Mouse (Mus musculus) megakaryocyte, adult 5-6 weeks (primary cell): ENCODE data around the gene Acmsd. TPM values are rescaled to one million over a fixed set of nuclear protein-coding genes. Genes with fewer than 3 reads are reported as not detected.

Experiments used
- ATAC-seq: 2 replicates; pipeline ENCODE4 v1.8.0; 2016; ENCODE audit warnings: mild to moderate bottlenecking, inconsistent platforms; ENCODE audit not compliant: poor library complexity, severe bottlenecking
- total RNA-seq, 2 experiments: library from RNA; stranded (forward) in 1 of 2; stranded (reverse) in 1 of 2; fragments of 153-499, 151-499 nt in 1 of 2; fragments of 221-1000, 200-1000 nt in 1 of 2; gene quantifications; 2 replicates each; pipeline versions ENCODE4 v1.2.3 to v1.2.4; 2015 to 2017

The Acmsd gene
- total RNA-seq, 2 experiments from 2014 or later, result 0.37 TPM; not detected in 1

DNA sequence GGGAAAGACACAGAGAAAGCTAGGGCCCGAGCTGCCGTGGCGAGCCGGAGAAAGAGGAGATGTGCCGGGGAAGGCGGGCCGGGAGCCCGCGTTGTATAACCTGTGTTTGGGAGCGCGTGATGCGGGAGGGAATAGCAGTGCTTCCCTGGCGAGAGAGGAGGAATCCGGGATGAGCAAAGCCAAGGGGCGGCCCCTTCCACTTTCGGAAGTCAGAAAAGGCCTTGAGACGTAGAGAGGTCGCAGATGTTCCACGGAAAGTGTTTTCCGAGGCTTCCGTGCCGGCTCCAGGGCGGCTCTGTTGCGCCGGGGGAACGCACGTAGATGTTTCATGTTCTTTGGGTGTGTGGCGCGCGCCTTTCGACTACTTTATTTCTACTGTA, 45.3 kb downstream of the Acmsd start:
- ATAC-seq, result peak; percentile 3

DNA sequence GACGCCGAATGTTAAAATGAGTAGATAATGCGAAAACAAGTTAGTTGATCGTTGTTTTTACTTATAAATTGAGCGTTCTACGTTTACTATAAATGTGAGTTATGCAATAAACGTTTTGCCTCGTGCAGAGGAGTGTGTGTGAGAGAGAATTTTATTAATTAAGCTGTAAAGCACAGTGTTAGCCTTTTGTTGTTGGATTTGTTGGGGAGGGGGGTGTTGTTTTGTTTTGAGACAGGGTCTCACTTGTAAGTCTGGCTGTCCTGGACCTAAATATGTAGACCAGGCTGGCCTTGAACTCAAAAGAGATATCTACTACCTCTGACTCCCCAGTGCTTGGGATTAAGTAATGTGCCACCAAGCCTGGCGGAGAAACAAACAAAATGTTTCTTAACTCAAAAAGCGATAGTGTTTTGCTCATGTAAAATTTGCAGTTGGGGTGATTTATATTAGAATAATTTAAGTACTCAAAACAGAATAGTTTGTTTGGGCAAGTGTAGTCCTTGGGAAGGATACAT, 46.0 kb downstream of the Acmsd start:
- ATAC-seq, result no peak

DNA sequence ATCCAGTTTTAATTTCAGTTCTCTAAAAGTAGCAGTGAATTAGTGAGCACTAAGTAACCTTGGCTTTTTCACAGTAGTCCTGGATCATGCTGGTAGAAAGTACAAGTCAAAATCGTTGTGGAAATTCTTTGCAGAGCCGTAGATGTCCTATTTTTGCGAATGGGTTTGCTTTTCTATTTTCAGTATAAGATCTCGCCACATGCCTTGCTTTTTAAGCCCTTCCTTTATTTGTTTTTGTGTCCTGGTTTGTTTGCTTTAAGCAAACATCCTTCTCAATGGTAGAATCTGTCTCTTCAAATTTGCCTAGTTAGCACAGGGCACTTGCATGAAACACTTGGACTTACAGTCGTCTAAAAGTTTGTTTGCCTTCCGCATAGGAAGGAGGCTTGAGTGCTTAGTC, 47.0 kb downstream of the Acmsd start:
- ATAC-seq, result no peak

DNA sequence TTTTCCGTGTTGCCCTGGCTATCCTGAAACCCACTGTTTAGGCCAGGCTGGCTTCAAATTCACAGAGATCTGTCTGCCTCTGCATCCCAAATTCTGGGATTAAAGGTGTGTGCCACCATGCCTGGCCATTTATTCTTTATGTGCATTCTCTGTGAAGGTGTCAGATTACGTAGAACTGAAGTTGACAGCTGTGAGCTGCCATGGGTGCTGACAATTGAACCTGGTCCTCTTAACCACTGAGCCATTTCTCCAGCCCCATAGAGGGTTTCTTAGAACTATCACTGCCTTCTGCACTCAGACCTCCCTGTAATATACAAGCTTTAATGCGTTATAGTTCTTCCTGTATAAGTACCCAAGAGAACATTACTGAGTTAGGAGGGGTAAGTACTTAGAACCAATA, 49.4 kb downstream of the Acmsd start:
- ATAC-seq, result no peak

- ATAC-seq, result no peak
Measured at GRCm38 (mm10) chr1:127780142-127780541, 50.9 kb downstream of the Acmsd start.

- peak; percentile 66 for ATAC-seq
Measured at GRCm38 (mm10) chr1:127780849-127781248, 51.6 kb downstream of the Acmsd start.

DNA sequence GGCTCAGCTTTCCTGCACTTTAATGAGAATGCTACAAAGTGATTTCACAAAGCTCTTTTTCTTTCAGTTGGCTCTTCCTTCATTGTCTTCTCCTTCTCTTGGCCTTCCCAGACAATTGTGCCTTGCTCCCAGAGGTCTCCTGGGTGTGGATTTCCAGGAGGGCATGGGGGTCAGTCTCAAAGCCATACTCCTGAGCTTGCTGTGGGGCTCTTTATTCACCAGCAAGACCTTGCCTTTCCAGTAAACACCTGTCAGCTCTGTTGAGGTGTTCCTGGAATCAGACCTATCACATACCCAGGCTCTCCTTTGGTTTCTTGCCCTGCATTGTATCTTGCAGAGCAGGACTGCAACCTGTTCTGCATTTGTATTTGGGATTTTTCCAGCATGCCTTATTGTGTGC, 54.6 kb downstream of the Acmsd start:
- no peak for ATAC-seq

GRCm38 (mm10) chr1:127785882-127786281, 56.7 kb downstream of the Acmsd start:
- ATAC-seq, result peak; percentile 86

DNA sequence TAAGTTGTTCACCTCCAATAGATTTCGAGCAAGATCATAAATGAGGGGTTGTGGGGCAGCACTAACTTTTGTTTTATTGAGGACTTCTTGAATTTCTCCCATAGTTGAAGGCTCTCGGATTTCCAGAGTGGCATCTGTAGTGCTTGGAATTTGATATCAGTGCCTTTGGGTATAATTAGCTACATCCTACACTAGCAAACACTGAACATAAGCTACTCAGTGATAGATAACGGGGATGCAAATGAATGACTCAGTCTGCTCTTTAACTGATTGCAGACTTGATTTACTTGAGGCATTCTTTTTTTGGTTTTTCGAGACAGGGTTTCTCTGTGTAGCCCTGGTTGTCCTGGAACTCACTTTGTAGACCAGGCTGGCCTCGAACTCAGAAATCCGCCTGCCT, 59.7 kb downstream of the Acmsd start:
- ATAC-seq, result no peak

GRCm38 (mm10) chr1:127793459-127793858, 64.2 kb downstream of the Acmsd start:
- no peak for ATAC-seq

- ATAC-seq, result no peak
Measured at GRCm38 (mm10) chr1:127795087-127795769, 66.0 kb downstream of the Acmsd start.

GRCm38 (mm10) chr1:127796341-127796740, 67.1 kb downstream of the Acmsd start:
- ATAC-seq, result no peak; the same call in 1 of the 2 replicates

GRCm38 (mm10) chr1:127796752-127797151, 67.5 kb downstream of the Acmsd start:
- ATAC-seq, result no peak

DNA sequence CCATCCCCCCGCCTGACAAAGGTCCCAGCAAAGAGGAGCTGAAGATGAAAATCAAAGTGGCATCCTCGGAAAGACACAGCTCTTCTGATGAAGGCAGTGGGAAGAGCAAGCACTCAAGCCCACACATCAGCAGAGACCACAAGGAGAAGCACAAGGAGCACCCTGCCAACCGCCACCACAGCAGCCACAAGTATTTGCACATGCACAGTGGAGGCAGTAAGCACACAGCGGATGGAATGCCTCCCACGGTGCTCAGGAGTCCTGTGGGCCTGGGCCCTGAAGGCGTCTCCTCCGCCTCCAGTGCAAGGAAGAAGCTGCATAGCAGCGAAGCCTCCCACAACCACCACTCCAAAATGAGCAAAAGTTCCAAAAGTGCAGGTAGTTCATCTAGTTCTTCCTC, 73.7 kb downstream of the Acmsd start:
- ATAC-seq, result no peak

DNA sequence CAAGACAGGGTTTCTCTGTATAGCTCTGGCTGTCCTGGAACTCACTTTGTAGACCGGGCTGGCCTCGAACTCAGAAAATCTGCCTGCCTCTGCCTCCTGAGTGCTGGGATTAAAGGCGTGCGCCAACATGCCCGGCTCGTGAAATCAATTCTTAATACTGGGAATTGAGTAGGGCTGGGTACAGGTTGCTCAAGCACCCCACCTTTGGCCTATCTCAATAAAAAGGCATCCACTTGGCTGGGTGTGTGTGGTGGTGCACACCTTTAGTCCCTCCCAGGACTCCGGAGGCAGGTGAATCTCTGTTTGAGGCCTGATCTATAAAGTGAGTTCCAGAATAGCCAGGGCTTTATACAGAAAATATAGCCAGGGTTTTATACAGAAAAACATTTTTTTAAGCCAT, 79.5 kb downstream of the Acmsd start:
- no peak for ATAC-seq

GRCm38 (mm10) chr1:127812929-127813328, 83.7 kb downstream of the Acmsd start:
- no peak for ATAC-seq

GRCm38 (mm10) chr1:127816381-127816780, 87.2 kb downstream of the Acmsd start:
- no peak for ATAC-seq

Other genes starting within 250 kb of the Acmsd start
- 0.16 TPM in 1 of 2 replicates, not detected in the other for gene Tmem163, start 49.9 kb upstream of the Acmsd start, total RNA-seq (2015)
- 0.12 and 0.73 TPM in 2 replicates for gene Tmem163, start 49.9 kb upstream of the Acmsd start, total RNA-seq (2017)
- gene Ccnt2, start 44.8 kb downstream of the Acmsd start, total RNA-seq (2015), result 28.4 and 33.9 TPM in 2 replicates
- gene Ccnt2, start 44.8 kb downstream of the Acmsd start, total RNA-seq (2017), result 42.2 and 43.7 TPM in 2 replicates
- 0.09 and 0.25 TPM in 2 replicates for gene Map3k19, start 125.6 kb downstream of the Acmsd start, total RNA-seq (2015)
- 0.29 and 1.1 TPM in 2 replicates for gene Map3k19, start 125.6 kb downstream of the Acmsd start, total RNA-seq (2017)
- gene Rab3gap1, start 139.4 kb downstream of the Acmsd start, total RNA-seq (2015), result 11.7 and 12.1 TPM in 2 replicates
- 29.4 and 35.5 TPM in 2 replicates for gene Rab3gap1, start 139.4 kb downstream of the Acmsd start, total RNA-seq (2017)